Mouse (Mus musculus): ENCODE results near the gene Scgb1a1. TPM values are rescaled to one million over a fixed set of nuclear protein-coding genes. Genes with fewer than 3 reads are reported as not detected.
"Not testable (repeated sequence)": the region's sequence is repeated elsewhere in the genome, so short reads cannot be mapped to it uniquely, and the experiment has no call there.

The Scgb1a1 gene
- polyA plus RNA-seq, 1 experiment from 2014 or later: not detected

GRCm38 (mm10) chr19:9090709-9091108 is 3.0 kb upstream of the Scgb1a1 start:
- no peak overlapping the region for H3K27ac ChIP-seq
- H3K27me3 ChIP-seq (ENCODE audit: insufficient read depth, poor library complexity, severe bottlenecking): no peaks in the 10 kb centered on the region
- peaks cover 6% of the 10 kb centered on the region; the same call in 1 of the 2 replicates for H3K4me1 ChIP-seq
- WGBS: 62% methylated on average over 2 of the region's 2 CpGs
- H3K4me3 ChIP-seq: no peak overlapping the region
- DNase-seq (ENCODE audit: low spot score): no peak
- no peaks in the 10 kb centered on the region for H3K36me3 ChIP-seq
- H3K9me3 ChIP-seq: no peaks in the 10 kb centered on the region

GRCm38 (mm10) chr19:9090191-9090590 is 2.4 kb upstream of the Scgb1a1 start:
- no peak for DNase-seq (ENCODE audit: low spot score)
- Histone ChIP-seq H3K4me3 (no peak overlapping the region), H3K9me3 (no peaks in the 10 kb centered on the region), H3K27me3 (ENCODE audit: insufficient read depth, poor library complexity, severe bottlenecking) (no peaks in the 10 kb centered on the region), H3K4me1 (peaks cover 6% of the 10 kb centered on the region; the same call in 1 of the 2 replicates), H3K36me3 (no peaks in the 10 kb centered on the region), H3K27ac (no peak overlapping the region)
- 61% methylated on average over 4 of the region's 4 CpGs for WGBS

GRCm38 (mm10) chr19:9083892-9084291 is 3.9 kb downstream of the Scgb1a1 start:
- not testable (repeated sequence) for H3K27me3 ChIP-seq (ENCODE audit: insufficient read depth, poor library complexity, severe bottlenecking); DNase-seq (ENCODE audit: low spot score); H3K9me3 ChIP-seq; H3K4me3 ChIP-seq; H3K36me3 ChIP-seq
- Histone ChIP-seq H3K27ac (0 out of 2 replicates have a peak overlapping the region, but pooled peaks have one; percentile 56), H3K4me1 (peaks cover 28% of the 10 kb centered on the region)
- WGBS: 20% methylated on average over 2 of the region's 2 CpGs

- Histone ChIP-seq H3K9me3 (no peaks in the 10 kb centered on the region), H3K27ac (peak overlapping the region; percentile 54; the same call in 1 of the 2 replicates), H3K36me3 (no peaks in the 10 kb centered on the region), H3K4me3 (no peak overlapping the region), H3K4me1 (peaks cover 28% of the 10 kb centered on the region), H3K27me3 (ENCODE audit: insufficient read depth, poor library complexity, severe bottlenecking) (no peaks in the 10 kb centered on the region)
- WGBS: 65% methylated on average over 2 of the region's 2 CpGs
- no peak for DNase-seq (ENCODE audit: low spot score)
Measured at GRCm38 (mm10) chr19:9083010-9083355, 4.8 kb downstream of the Scgb1a1 start.

GRCm38 (mm10) chr19:9082191-9083009 is 5.4 kb downstream of the Scgb1a1 start:
- Histone ChIP-seq H3K36me3 (no peaks in the 10 kb centered on the region), H3K27ac (peak overlapping the region; percentile 54; the same call in 1 of the 2 replicates), H3K27me3 (ENCODE audit: insufficient read depth, poor library complexity, severe bottlenecking) (no peaks in the 10 kb centered on the region), H3K4me1 (peaks cover 28% of the 10 kb centered on the region), H3K4me3 (peak overlapping the region; percentile 33), H3K9me3 (no peaks in the 10 kb centered on the region)
- WGBS: 19% methylated on average over 23 of the region's 23 CpGs
- DNase-seq (ENCODE audit: low spot score): peak; percentile 92

- 84% methylated on average over 14 of the region's 14 CpGs for WGBS
- H3K9me3 ChIP-seq: no peaks in the 10 kb centered on the region
- no peaks in the 10 kb centered on the region for H3K36me3 ChIP-seq
- DNase-seq (ENCODE audit: low spot score): no peak
- H3K4me3 ChIP-seq: 0 out of 2 replicates have a peak overlapping the region, but pooled peaks have one; percentile 33
- no peaks in the 10 kb centered on the region for H3K27me3 ChIP-seq (ENCODE audit: insufficient read depth, poor library complexity, severe bottlenecking)
- peaks cover 28% of the 10 kb centered on the region for H3K4me1 ChIP-seq
- H3K27ac ChIP-seq: peak overlapping the region; percentile 54; the same call in 1 of the 2 replicates
Measured at GRCm38 (mm10) chr19:9081311-9082190, 6.2 kb downstream of the Scgb1a1 start.

- Histone ChIP-seq H3K4me1 (peaks cover 28% of the 10 kb centered on the region), H3K36me3 (no peaks in the 10 kb centered on the region), H3K27ac (no peak overlapping the region), H3K4me3 (no peak overlapping the region), H3K9me3 (no peaks in the 10 kb centered on the region), H3K27me3 (ENCODE audit: insufficient read depth, poor library complexity, severe bottlenecking) (no peaks in the 10 kb centered on the region)
- no peak for DNase-seq (ENCODE audit: low spot score)
- WGBS: 19% methylated on average over 7 of the region's 7 CpGs
Measured at GRCm38 (mm10) chr19:9079916-9080315, 7.8 kb downstream of the Scgb1a1 start.

- no peak overlapping the region for H3K27ac ChIP-seq
- H3K36me3 ChIP-seq: no peaks in the 10 kb centered on the region
- no peaks in the 10 kb centered on the region for H3K9me3 ChIP-seq
- H3K4me3 ChIP-seq: no peak overlapping the region
- H3K4me1 ChIP-seq: peaks cover 25% of the 10 kb centered on the region
- DNase-seq (ENCODE audit: low spot score): no peak
- WGBS: 65% methylated on average over 4 of the region's 4 CpGs
- no peaks in the 10 kb centered on the region for H3K27me3 ChIP-seq (ENCODE audit: insufficient read depth, poor library complexity, severe bottlenecking)
Measured at GRCm38 (mm10) chr19:9076982-9077660, 10.6 kb downstream of the Scgb1a1 start.

GRCm38 (mm10) chr19:9076035-9076434 is 11.7 kb downstream of the Scgb1a1 start:
- H3K27me3 ChIP-seq (ENCODE audit: insufficient read depth, poor library complexity, severe bottlenecking): no peaks in the 10 kb centered on the region

GRCm38 (mm10) chr19:9075558-9075957 is 12.2 kb downstream of the Scgb1a1 start:
- Histone ChIP-seq H3K4me1 (peaks cover 35% of the 10 kb centered on the region), H3K36me3 (no peaks in the 10 kb centered on the region), H3K27me3 (ENCODE audit: insufficient read depth, poor library complexity, severe bottlenecking) (no peaks in the 10 kb centered on the region), H3K9me3 (no peaks in the 10 kb centered on the region), H3K27ac (no peak overlapping the region), H3K4me3 (no peak overlapping the region)
- no peak for DNase-seq (ENCODE audit: low spot score)
- 76% methylated on average over 2 of the region's 2 CpGs for WGBS

More at GRCm38 (mm10) chr19:9076035-9076434, 11.7 kb downstream of the Scgb1a1 start:
- no peaks in the 10 kb centered on the region for H3K36me3 ChIP-seq
- H3K27ac ChIP-seq: no peak overlapping the region
- H3K9me3 ChIP-seq: no peaks in the 10 kb centered on the region
- DNase-seq (ENCODE audit: low spot score): no peak
- H3K4me1 ChIP-seq: peaks cover 30% of the 10 kb centered on the region
- 92% methylated on average over 3 of the region's 3 CpGs for WGBS
- no peak overlapping the region for H3K4me3 ChIP-seq

GRCm38 (mm10) chr19:9074424-9074823 is 13.3 kb downstream of the Scgb1a1 start:
- Histone ChIP-seq H3K27me3 (ENCODE audit: insufficient read depth, poor library complexity, severe bottlenecking) (no peaks in the 10 kb centered on the region), H3K9me3 (no peaks in the 10 kb centered on the region), H3K4me3 (no peak overlapping the region), H3K4me1 (peaks cover 37% of the 10 kb centered on the region), H3K27ac (peak overlapping the region; percentile 60), H3K36me3 (no peaks in the 10 kb centered on the region)
- no peak for DNase-seq (ENCODE audit: low spot score)
- WGBS: 71% methylated on average over 4 of the region's 4 CpGs

- no peak for DNase-seq (ENCODE audit: low spot score)
- Histone ChIP-seq H3K4me1 (peaks cover 36% of the 10 kb centered on the region), H3K27me3 (ENCODE audit: insufficient read depth, poor library complexity, severe bottlenecking) (no peaks in the 10 kb centered on the region), H3K9me3 (no peaks in the 10 kb centered on the region), H3K4me3 (no peak overlapping the region), H3K36me3 (no peaks in the 10 kb centered on the region), H3K27ac (peak overlapping the region; percentile 60)
- 53% methylated on average over 12 of the region's 12 CpGs for WGBS
Measured at GRCm38 (mm10) chr19:9073776-9074411, 13.9 kb downstream of the Scgb1a1 start.
